In genomic region chr7:141096021-141096420, GRCm38 (mm10) we compare ENCODE assay signal across 11 mouse cellular contexts. TPM values are rescaled to one million over a fixed set of nuclear protein-coding genes. Genes with fewer than 3 reads are reported as not detected.
DNase-seq lines count a peak whose midpoint lies in the region; ATAC-seq and TF ChIP-seq lines count a peak whose summit lies in the region.
"Had no signal": no experiment of that assay in that cellular context is flagged by ENCODE, and none has a peak within 500 bp of the region (broad histone marks: within the 10 kb centered on the region; RNA-seq: fewer than 3 reads in every experiment).

No protein-coding gene starts in this region.

- TF ChIP-seq POLR2A in bone marrow, adult 2 months (IDR thresholded peaks at IDR 0.05; ENCODE audit: borderline replicate concordance, control insufficient read depth, low read depth, low read length): no peak

- no peaks in the 10 kb centered on the region for H3K79me2 ChIP-seq in macrophage (ENCODE audit: inconsistent target)

- TF ChIP-seq CTCF in bone marrow, adult 2 months (IDR thresholded peaks at IDR 0.05; ENCODE audit: control insufficient read depth, insufficient read depth, low read length): no peak

- ATAC-seq in heart, embryonic 13.5 days (ENCODE audit: extremely low read depth, insufficient number of reproducible peaks, low FRiP score, low TSS enrichment): no peak
- no peak for ATAC-seq in forebrain, embryonic 11.5 days (replicated peaks; ENCODE audit: low FRiP score)
- ATAC-seq: midbrain, embryonic 15.5 days had no signal

- H3K9ac ChIP-seq in heart, embryonic 13.5 days: no peak overlapping the region
- no peak overlapping the region for H3K9ac ChIP-seq in forebrain, embryonic 11.5 days (ENCODE audit: low read length)
- H3K9ac ChIP-seq: midbrain, embryonic 15.5 days had no signal

- no peak for DNase-seq in heart, postnatal 36 days
- peak; percentile 47 for DNase-seq in A20 (ENCODE audit: low read depth, low spot score)
- no peak for DNase-seq in forebrain, embryonic 11.5 days (ENCODE audit: low spot score)
- no peak for DNase-seq in cerebellum, adult 9-10 months
- DNase-seq in urinary bladder, adult 2 months (ENCODE audit: low spot score): no peak
- DNase-seq: cerebellum, postnatal 25 days; layer of hippocampus, adult 9-11 months had no signal

- H3K4me1 ChIP-seq in heart, embryonic 13.5 days: peaks cover 27% of the 10 kb centered on the region
- H3K4me1 ChIP-seq in bone marrow, adult 2 months (ENCODE audit: control insufficient read depth, insufficient read depth, low read length): peaks cover 15% of the 10 kb centered on the region
- no peaks in the 10 kb centered on the region for H3K4me1 ChIP-seq in forebrain, embryonic 11.5 days (replicated peaks; ENCODE audit: control insufficient read depth, insufficient read depth, low read length)

- intact Hi-C loops in heart, postnatal 36 days (cut with DNase I): loop anchor here (10.0 kb wide), 1 partner anchor 269 kb away; no protein-coding TSS in a partner anchor

- 0 out of 2 replicates have a peak overlapping the region, but pooled peaks have one; percentile 8 for H3K4me3 ChIP-seq in heart, embryonic 13.5 days
- H3K4me3 ChIP-seq in bone marrow, adult 2 months (replicated peaks; ENCODE audit: control insufficient read depth, low read depth, low read length): peak overlapping the region; percentile 76
- H3K4me3 ChIP-seq in macrophage (ENCODE audit: inconsistent target): peak overlapping the region; percentile 7; the same call in 1 of the 2 replicates
- H3K4me3 ChIP-seq in forebrain, embryonic 11.5 days (ENCODE audit: low read depth, low read length): no peak overlapping the region
- H3K4me3 ChIP-seq: midbrain, embryonic 15.5 days had no signal

- no peaks in the 10 kb centered on the region for H3K36me3 ChIP-seq in heart, embryonic 13.5 days
- H3K36me3 ChIP-seq in macrophage (ENCODE audit: inconsistent target): no peaks in the 10 kb centered on the region
- H3K36me3 ChIP-seq in forebrain, embryonic 11.5 days (ENCODE audit: control insufficient read depth, insufficient read depth, low read length): no peaks in the 10 kb centered on the region
- H3K36me3 ChIP-seq: midbrain, embryonic 15.5 days had no signal

- 73% methylated on average over 6 of the region's 6 CpGs for WGBS in heart, embryonic 13.5 days
- 9% methylated on average over 6 of the region's 6 CpGs for WGBS in bone marrow, adult 2 months
- WGBS in macrophage (ENCODE audit: missing documents): 39% methylated on average over 5 of the region's 6 CpGs
- 86% methylated on average over 6 of the region's 6 CpGs for WGBS in forebrain, embryonic 11.5 days

- H3K27me3 ChIP-seq in heart, embryonic 13.5 days (replicated peaks): peaks cover 74% of the 10 kb centered on the region
- peaks cover 21% of the 10 kb centered on the region for H3K27me3 ChIP-seq in forebrain, embryonic 11.5 days (ENCODE audit: control insufficient read depth, insufficient read depth, low read length)

- no peak overlapping the region for H3K27ac ChIP-seq in heart, embryonic 13.5 days (replicated peaks)
- peak overlapping the region; percentile 85 for H3K27ac ChIP-seq in bone marrow, adult 2 months (ENCODE audit: control insufficient read depth, insufficient read depth, low read depth, low read length, poor library complexity)
- no peak overlapping the region for H3K27ac ChIP-seq in macrophage
- H3K27ac ChIP-seq in forebrain, embryonic 11.5 days (ENCODE audit: low read depth, low read length): no peak overlapping the region
- H3K27ac ChIP-seq: midbrain, embryonic 15.5 days had no signal

- peak overlapping the region; percentile 37 for H3K4me2 ChIP-seq in heart, embryonic 13.5 days
- H3K4me2 ChIP-seq in forebrain, embryonic 11.5 days (ENCODE audit: low read depth, low read length, severe bottlenecking): no peak overlapping the region
- H3K4me2 ChIP-seq: midbrain, embryonic 15.5 days had no signal

- H3K9me3 ChIP-seq in heart, embryonic 13.5 days: no peaks in the 10 kb centered on the region
- H3K9me3 ChIP-seq in forebrain, embryonic 11.5 days (ENCODE audit: control insufficient read depth, low read length): no peaks in the 10 kb centered on the region
- H3K9me3 ChIP-seq: midbrain, embryonic 15.5 days had no signal

RNA-seq across cellular contexts. Expression of gene Sigirr, which starts 4.4 kb away (rescaled TPM):
- 3.4 and 3.5 TPM in 2 replicates for polyA plus RNA-seq in heart, embryonic 13.5 days (2015; fragmentation: Nextera tagmentation; extraction: Ambion mirVana)
- 1 to 10 TPM; 5.6 to 9.5 TPM for total RNA-seq in heart, postnatal 36 days (2021)
- polyA plus RNA-seq in bone marrow, adult 2 months (2011; ENCODE audit: insufficient read depth, insufficient read length, low replicate concordance, missing spikeins): 10.4 and 19.8 TPM in 2 replicates
- total RNA-seq in macrophage (2018; cell fraction: chromatin; rRNA removed): 1 to 10 TPM in 13 of 26 experiments, under 1 TPM in 4, not detected in 9; 0.34 to 3.5 (median 1.6) TPM
- total RNA-seq in macrophage (2018; cell fraction: cytosol; rRNA removed): 1 to 10 TPM in 21 of 26 experiments, under 1 TPM in 5; 0.69 to 2.7 (median 1.4) TPM
- 1 to 10 TPM in 15 of 26 experiments, under 1 TPM in 8, not detected in 3; 0.48 to 4.2 (median 1.3) TPM for total RNA-seq in macrophage (2018; cell fraction: nucleus; rRNA removed)
- 0.50 to 2.0 TPM (median 0.58 TPM) in 3 replicates for polyA plus RNA-seq in macrophage (2018)
- 1.2 and 1.8 TPM in 2 replicates for polyA plus RNA-seq in forebrain, embryonic 11.5 days (2014; fragmentation: Nextera tagmentation; extraction: Ambion mirVana)
- 13.8 and 15.0 TPM in 2 replicates for polyA plus RNA-seq in urinary bladder, adult 2 months (2012; rRNA removed)

RNA-seq across cellular contexts. Expression of gene Pkp3, which starts 18.0 kb away (rescaled TPM):
- polyA plus RNA-seq in heart, embryonic 13.5 days (2015; fragmentation: Nextera tagmentation; extraction: Ambion mirVana): 0.31 and 0.72 TPM in 2 replicates
- not detected for total RNA-seq in heart, postnatal 36 days (2021)
- 5.4 and 15.9 TPM in 2 replicates for polyA plus RNA-seq in bone marrow, adult 2 months (2011; ENCODE audit: insufficient read depth, insufficient read length, low replicate concordance, missing spikeins)
- total RNA-seq in macrophage (2018; cell fraction: chromatin; rRNA removed): not detected
- under 1 TPM; 0.17 to 0.51 (median 0.26) TPM for total RNA-seq in macrophage (2018; cell fraction: cytosol; rRNA removed)
- under 1 TPM in 1 of 26 experiments, not detected in 25; 0.66 TPM for total RNA-seq in macrophage (2018; cell fraction: nucleus; rRNA removed)
- not detected in 3 replicates for polyA plus RNA-seq in macrophage (2018)
- polyA plus RNA-seq in forebrain, embryonic 11.5 days (2014; fragmentation: Nextera tagmentation; extraction: Ambion mirVana): 1.1 and 1.9 TPM in 2 replicates
- polyA plus RNA-seq in urinary bladder, adult 2 months (2012; rRNA removed): 26.5 and 27.7 TPM in 2 replicates

RNA-seq across cellular contexts. Expression of gene Ano9, which starts 21.6 kb away (rescaled TPM):
- 0.21 and 0.23 TPM in 2 replicates for polyA plus RNA-seq in heart, embryonic 13.5 days (2015; fragmentation: Nextera tagmentation; extraction: Ambion mirVana)
- total RNA-seq in heart, postnatal 36 days (2021): under 1 TPM; 0.14 to 0.33 TPM
- 2.5 TPM in 1 of 2 replicates, not detected in the other for polyA plus RNA-seq in bone marrow, adult 2 months (2011; ENCODE audit: insufficient read depth, insufficient read length, low replicate concordance, missing spikeins)
- not detected for total RNA-seq in macrophage (2018; cell fraction: chromatin; rRNA removed)
- total RNA-seq in macrophage (2018; cell fraction: cytosol; rRNA removed): not detected
- not detected for total RNA-seq in macrophage (2018; cell fraction: nucleus; rRNA removed)
- not detected in 3 replicates for polyA plus RNA-seq in macrophage (2018)
- 0.21 and 0.39 TPM in 2 replicates for polyA plus RNA-seq in forebrain, embryonic 11.5 days (2014; fragmentation: Nextera tagmentation; extraction: Ambion mirVana)
- 7.5 and 13.7 TPM in 2 replicates for polyA plus RNA-seq in urinary bladder, adult 2 months (2012; rRNA removed)

RNA-seq across cellular contexts. Expression of gene Ptdss2, which starts 26.2 kb away (rescaled TPM):
- polyA plus RNA-seq in heart, embryonic 13.5 days (2015; fragmentation: Nextera tagmentation; extraction: Ambion mirVana): 57.9 and 66.4 TPM in 2 replicates
- 10 to 100 TPM; 25.8 to 36.2 TPM for total RNA-seq in heart, postnatal 36 days (2021)
- 66.7 and 84.6 TPM in 2 replicates for polyA plus RNA-seq in bone marrow, adult 2 months (2011; ENCODE audit: insufficient read depth, insufficient read length, low replicate concordance, missing spikeins)
- 10 to 100 TPM in 22 of 26 experiments, 1 to 10 TPM in 4; 4.0 to 48.9 (median 22.9) TPM for total RNA-seq in macrophage (2018; cell fraction: chromatin; rRNA removed)
- 10 to 100 TPM in 25 of 26 experiments, 1 to 10 TPM in 1; 8.6 to 20.0 (median 16.0) TPM for total RNA-seq in macrophage (2018; cell fraction: cytosol; rRNA removed)
- total RNA-seq in macrophage (2018; cell fraction: nucleus; rRNA removed): 10 to 100 TPM; 10.5 to 39.6 (median 23.0) TPM
- polyA plus RNA-seq in macrophage (2018): 12.0 to 19.0 TPM (median 15.6 TPM) in 3 replicates
- 70.9 and 75.3 TPM in 2 replicates for polyA plus RNA-seq in forebrain, embryonic 11.5 days (2014; fragmentation: Nextera tagmentation; extraction: Ambion mirVana)
- 25.6 and 27.7 TPM in 2 replicates for polyA plus RNA-seq in urinary bladder, adult 2 months (2012; rRNA removed)

RNA-seq across cellular contexts. Expression of gene B4galnt4, which starts 35.1 kb away (rescaled TPM):
- 1.6 and 2.7 TPM in 2 replicates for polyA plus RNA-seq in heart, embryonic 13.5 days (2015; fragmentation: Nextera tagmentation; extraction: Ambion mirVana)
- total RNA-seq in heart, postnatal 36 days (2021): not detected
- polyA plus RNA-seq in bone marrow, adult 2 months (2011; ENCODE audit: insufficient read depth, insufficient read length, low replicate concordance, missing spikeins): 0.36 and 2.1 TPM in 2 replicates
- total RNA-seq in macrophage (2018; cell fraction: chromatin; rRNA removed): not detected
- not detected for total RNA-seq in macrophage (2018; cell fraction: cytosol; rRNA removed)
- total RNA-seq in macrophage (2018; cell fraction: nucleus; rRNA removed): 1 to 10 TPM in 1 of 26 experiments, not detected in 25; 3.1 TPM
- polyA plus RNA-seq in macrophage (2018): not detected in 3 replicates
- 22.3 and 23.5 TPM in 2 replicates for polyA plus RNA-seq in forebrain, embryonic 11.5 days (2014; fragmentation: Nextera tagmentation; extraction: Ambion mirVana)
- 0.45 and 0.55 TPM in 2 replicates for polyA plus RNA-seq in urinary bladder, adult 2 months (2012; rRNA removed)
